Mouse (Mus musculus) kidney, adult 2 months (tissue): ENCODE data around the gene Cyp27a1. TPM values are rescaled to one million over a fixed set of nuclear protein-coding genes. Genes with fewer than 3 reads are reported as not detected.
A peak's percentile ranks its signal among the peaks of the same experiment; 100 is the strongest.

ENCODE experiments used
- DNase-seq: peaks from one replicate; pipeline ENCODE4 v3.0.0; 2021
- H3K27ac ChIP-seq: fragments of 200-500 bp; 2 replicates; pipeline ENCODE4 v1.5.1; 2012; ENCODE audit warnings: low read depth, low read length, control low read depth, inconsistent platforms; ENCODE audit not compliant: insufficient read depth
- H3K27me3 ChIP-seq: fragments of 200-500 bp; replicated peaks from 2 replicates; pipeline ENCODE4 v1.6.1; 2012; ENCODE audit warnings: mild to moderate bottlenecking, moderate library complexity, low read length, inconsistent platforms; ENCODE audit not compliant: control insufficient read depth, insufficient read depth
- H3K36me3 ChIP-seq: fragments of 200-500 bp; 2 replicates; pipeline ENCODE4 v1.6.1; 2012; ENCODE audit warnings: mild to moderate bottlenecking, moderate library complexity, low read length, inconsistent platforms; ENCODE audit not compliant: control insufficient read depth, insufficient read depth
- H3K4me1 ChIP-seq: fragments of 200-500 bp; 2 replicates; pipeline ENCODE4 v1.6.1; 2011; ENCODE audit warnings: low read length; ENCODE audit not compliant: control insufficient read depth, insufficient read depth
- H3K4me3 ChIP-seq: fragments of 200-500 bp; 2 replicates; pipeline ENCODE4 v1.5.1; 2011; ENCODE audit warnings: mild to moderate bottlenecking, low read depth, low read length, control low read depth; ENCODE audit not compliant: insufficient read depth
- CTCF ChIP-seq: fragments of 200-500 bp; conservative IDR thresholded peaks from 2 replicates; pipeline ENCODE4 v1.5.1; 2011; ENCODE audit warnings: low read depth, mild to moderate bottlenecking, control low read depth, low read length, moderate library complexity, mixed read lengths; ENCODE audit not compliant: insufficient read depth, insufficient read length
- POLR2A ChIP-seq: fragments of 200-500 bp; IDR thresholded peaks from one replicate; pipeline ENCODE4 v1.6.1; 2011; ENCODE audit warnings: low read depth, low read length, control low read depth
- WGBS: fragments of 180-500 bp; shearing (Covaris S2); methylation state at CpG from one replicate; pipeline ENCODE4 v1.1.7; 2018; 5-methylcytosine and 5-hydroxymethylcytosine counted together
- polyA plus RNA-seq: library from polyadenylated mRNA; depleted of rRNA; stranded (reverse); fragments of >200 nt; gene quantifications from 2 replicates; pipeline ENCODE4 v1.2.3, GENCODE M21; 2012

Gene Cyp27a1
- polyA plus RNA-seq, 1 experiment: 34.6 TPM

GRCm38 (mm10) chr1:74771845-74771930, 58.3 kb downstream of the Cyp27a1 start, which contains the start of gene Wnt6:
Gene Wnt6, plus strand, starts transcription at chr1:74771892.
- no peaks in the 10 kb centered on the region for H3K36me3 ChIP-seq
- WGBS: 11% methylated on average over 6 of the region's 8 CpGs
- peak within 1 kb of the TSS; percentile 41 for H3K4me3 ChIP-seq
- no peak for TF ChIP-seq POLR2A
- TF ChIP-seq CTCF: no peak
- no peak for DNase-seq
- H3K4me1 ChIP-seq: no peaks in the 10 kb centered on the region
- peaks cover 4% of the 10 kb centered on the region; the same call in 1 of the 2 replicates for H3K27me3 ChIP-seq
- H3K27ac ChIP-seq: no peak within 1 kb of the TSS

GRCm38 (mm10) chr1:74771931-74772620, 58.7 kb downstream of the Cyp27a1 start:
- TF ChIP-seq POLR2A (no peak), CTCF (no peak)
- Histone ChIP-seq H3K27me3 (peaks cover 4% of the 10 kb centered on the region; the same call in 1 of the 2 replicates), H3K27ac (no peak overlapping the region), H3K4me1 (no peaks in the 10 kb centered on the region), H3K36me3 (no peaks in the 10 kb centered on the region), H3K4me3 (peak overlapping the region; percentile 41)
- WGBS: 2% methylated on average over 44 of the region's 51 CpGs
- no peak for DNase-seq

- no peak overlapping the region for H3K4me3 ChIP-seq
- TF ChIP-seq CTCF (no peak), POLR2A (no peak)
- H3K4me1 ChIP-seq: no peaks in the 10 kb centered on the region
- WGBS: 2% methylated on average over 15 of the region's 15 CpGs
- peak; percentile 92 for DNase-seq
- H3K27ac ChIP-seq: no peak overlapping the region
- H3K27me3 ChIP-seq: peaks cover 4% of the 10 kb centered on the region; the same call in 1 of the 2 replicates
- H3K36me3 ChIP-seq: no peaks in the 10 kb centered on the region
These were observed 59.8 kb downstream of the Cyp27a1 start for GRCm38 (mm10) chr1:74773136-74773535.

GRCm38 (mm10) chr1:74774062-74774461, 60.7 kb downstream of the Cyp27a1 start:
- 42% methylated on average over 7 of the region's 7 CpGs for WGBS
- Histone ChIP-seq H3K4me3 (no peak overlapping the region), H3K4me1 (no peaks in the 10 kb centered on the region), H3K27me3 (peaks cover 4% of the 10 kb centered on the region; the same call in 1 of the 2 replicates), H3K36me3 (no peaks in the 10 kb centered on the region), H3K27ac (no peak overlapping the region)
- no peak for DNase-seq
- TF ChIP-seq POLR2A (no peak), CTCF (no peak)

GRCm38 (mm10) chr1:74775816-74776215, 62.4 kb downstream of the Cyp27a1 start:
- H3K36me3 ChIP-seq: no peaks in the 10 kb centered on the region
- no peak for DNase-seq
- H3K4me3 ChIP-seq: no peak overlapping the region
- H3K27ac ChIP-seq: no peak overlapping the region
- H3K27me3 ChIP-seq: peaks cover 4% of the 10 kb centered on the region; the same call in 1 of the 2 replicates
- WGBS: 24% methylated on average over 5 of the region's 5 CpGs
- TF ChIP-seq POLR2A (no peak), CTCF (peak; percentile 31; the same call in 1 of the 2 replicates)
- no peaks in the 10 kb centered on the region for H3K4me1 ChIP-seq

GRCm38 (mm10) chr1:74778934-74779486, 65.6 kb downstream of the Cyp27a1 start:
- H3K36me3 ChIP-seq: no peaks in the 10 kb centered on the region
- H3K4me1 ChIP-seq: no peaks in the 10 kb centered on the region
- WGBS: 77% methylated on average over 3 of the region's 3 CpGs
- no peaks in the 10 kb centered on the region for H3K27me3 ChIP-seq
- no peak for TF ChIP-seq CTCF
- no peak for TF ChIP-seq POLR2A
- DNase-seq: no peak
- H3K4me3 ChIP-seq: no peak overlapping the region
- H3K27ac ChIP-seq: no peak overlapping the region

GRCm38 (mm10) chr1:74782045-74782444, 68.7 kb downstream of the Cyp27a1 start:
- H3K4me3 ChIP-seq: no peak overlapping the region
- H3K36me3 ChIP-seq: no peaks in the 10 kb centered on the region
- 31% methylated on average over 14 of the region's 14 CpGs for WGBS
- TF ChIP-seq POLR2A: no peak
- TF ChIP-seq CTCF: no peak
- no peak overlapping the region for H3K27ac ChIP-seq
- H3K4me1 ChIP-seq: no peaks in the 10 kb centered on the region
- no peak for DNase-seq
- no peaks in the 10 kb centered on the region for H3K27me3 ChIP-seq
